Comparison of ENCODE assay signal across 21 mouse cellular contexts in the genomic region with DNA sequence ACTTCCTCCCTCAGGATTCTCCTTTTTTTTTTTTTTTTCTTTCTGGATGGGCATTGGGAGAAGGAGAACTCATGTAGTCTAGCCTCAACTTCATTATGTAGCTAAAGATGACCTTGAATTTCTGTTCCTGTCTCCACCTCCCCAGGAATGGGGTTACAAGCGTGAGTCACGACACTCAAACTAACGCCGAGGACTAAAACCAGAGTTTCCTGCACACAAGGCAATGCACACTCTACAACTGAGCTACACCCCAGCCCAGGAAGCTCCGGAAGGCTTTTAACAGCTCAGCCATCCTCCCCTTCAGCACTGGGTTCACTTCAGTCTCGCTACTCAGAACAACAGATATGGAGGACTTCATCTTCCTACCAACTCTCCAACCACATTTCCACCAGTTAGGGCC. TPM values are rescaled to one million over a fixed set of nuclear protein-coding genes. Genes with fewer than 3 reads are reported as not detected.
"Had no signal": no experiment of that assay in that cellular context is flagged by ENCODE, and none has a peak within 500 bp of the region (broad histone marks: within the 10 kb centered on the region; RNA-seq: fewer than 3 reads in every experiment).

No protein-coding gene starts in this region.

- DNase-seq: retina, postnatal 1 day; right cerebral cortex, adult 18-20 months; right cerebral cortex, postnatal 14 days; right cerebral cortex, postnatal 25 days; right cerebral cortex, postnatal 4 days; spleen, adult 18-20 months; thymus, adult 18-20 months; thymus, adult 2 months; thymus, postnatal 14 days; thymus, postnatal 25 days; thymus, postnatal 36 days; thymus, postnatal 4 days had no signal

- H3K9ac ChIP-seq: neural tube, embryonic 13.5 days; neural tube, embryonic 15.5 days; stomach, embryonic 15.5 days had no signal

- H3K27ac ChIP-seq: neural tube, embryonic 13.5 days; neural tube, embryonic 15.5 days; stomach, embryonic 15.5 days; stomach, postnatal 0 days had no signal

- H3K27me3 ChIP-seq: neural tube, embryonic 13.5 days; neural tube, embryonic 15.5 days; stomach, embryonic 15.5 days had no signal

- H3K4me2 ChIP-seq: neural tube, embryonic 13.5 days; neural tube, embryonic 15.5 days; stomach, embryonic 15.5 days had no signal

- H3K4me1 ChIP-seq: stomach, embryonic 15.5 days had no signal

- H3K4me3 ChIP-seq: neural tube, embryonic 13.5 days; neural tube, embryonic 15.5 days; stomach, embryonic 15.5 days had no signal

- H3K9me3 ChIP-seq: neural tube, embryonic 13.5 days; neural tube, embryonic 15.5 days; stomach, embryonic 15.5 days had no signal

- H3K36me3 ChIP-seq: neural tube, embryonic 13.5 days; neural tube, embryonic 15.5 days; stomach, embryonic 15.5 days had no signal

RNA-seq across cellular contexts. Expression of a gene that starts 3.6 kb away (rescaled TPM):
- total RNA-seq: neutrophil, adult 5-6 weeks had no signal
- polyA plus RNA-seq: neural tube, embryonic 13.5 days; neural tube, embryonic 14.5 days; neural tube, embryonic 15.5 days; spleen, adult 2 months; stomach, embryonic 14.5 days; testis, adult 2 months had no signal
